Mouse (Mus musculus): Measurements from ENCODE around the gene Hs3st3a1. TPM values are rescaled to one million over a fixed set of nuclear protein-coding genes. Genes with fewer than 3 reads are reported as not detected.

Hs3st3a1 gene
- polyA plus RNA-seq, 1 experiment from 2014 or later = 5.5 TPM

GRCm38 (mm10) chr11:64448586-64449315 lies 13.6 kb downstream of the Hs3st3a1 start:
- Histone ChIP-seq H3K4me1 (ENCODE audit: control insufficient read depth, insufficient read depth, low read length) (peaks cover 12% of the 10 kb centered on the region), H3K36me3 (ENCODE audit: control insufficient read depth, insufficient read depth, low read length) (no peaks in the 10 kb centered on the region), H3K27me3 (ENCODE audit: control insufficient read depth, insufficient read depth, low read length) (no peaks in the 10 kb centered on the region), H3K9me3 (ENCODE audit: control insufficient read depth, low read length) (no peaks in the 10 kb centered on the region), H3K27ac (replicated peaks; ENCODE audit: low read depth, low read length) (no peak overlapping the region), H3K9ac (ENCODE audit: low read length) (no peak overlapping the region), H3K4me3 (ENCODE audit: low read depth, low read length) (no peak overlapping the region), H3K4me2 (ENCODE audit: low read depth, severe bottlenecking) (no peak overlapping the region)
- no peak for DNase-seq (ENCODE audit: low spot score)
- ATAC-seq (ENCODE audit: insufficient number of reproducible peaks, low FRiP score, low TSS enrichment, low read depth) = no peak
- 88% methylated on average over 9 of the region's 9 CpGs for whole genome bisulfite sequencing

GRCm38 (mm10) chr11:64461746-64462145 lies 26.6 kb downstream of the Hs3st3a1 start:
- Histone ChIP-seq H3K36me3 (ENCODE audit: control insufficient read depth, insufficient read depth, low read length) (no peaks in the 10 kb centered on the region), H3K4me2 (ENCODE audit: low read depth, severe bottlenecking) (no peak overlapping the region), H3K9ac (ENCODE audit: low read length) (no peak overlapping the region), H3K4me3 (ENCODE audit: low read depth, low read length) (no peak overlapping the region), H3K4me1 (ENCODE audit: control insufficient read depth, insufficient read depth, low read length) (no peaks in the 10 kb centered on the region), H3K9me3 (ENCODE audit: control insufficient read depth, low read length) (no peaks in the 10 kb centered on the region), H3K27me3 (ENCODE audit: control insufficient read depth, insufficient read depth, low read length) (no peaks in the 10 kb centered on the region), H3K27ac (replicated peaks; ENCODE audit: low read depth, low read length) (no peak overlapping the region)
- WGBS = 80% methylated on average over 3 of the region's 3 CpGs
- DNase-seq (ENCODE audit: low spot score) (no peak), ATAC-seq (ENCODE audit: insufficient number of reproducible peaks, low FRiP score, low TSS enrichment, low read depth) (no peak)

GRCm38 (mm10) chr11:64468737-64469136 lies 33.6 kb downstream of the Hs3st3a1 start:
- H3K36me3 ChIP-seq (ENCODE audit: control insufficient read depth, insufficient read depth, low read length) = no peaks in the 10 kb centered on the region
- ATAC-seq (ENCODE audit: insufficient number of reproducible peaks, low FRiP score, low TSS enrichment, low read depth) = no peak

GRCm38 (mm10) chr11:64470689-64471088 lies 35.6 kb downstream of the Hs3st3a1 start:
- H3K4me3 ChIP-seq (ENCODE audit: low read depth, low read length) = no peak overlapping the region
- H3K9me3 ChIP-seq (ENCODE audit: control insufficient read depth, low read length) = no peaks in the 10 kb centered on the region
- no peak overlapping the region for H3K27ac ChIP-seq (replicated peaks; ENCODE audit: low read depth, low read length)
- H3K9ac ChIP-seq (ENCODE audit: low read length) = no peak overlapping the region
- H3K36me3 ChIP-seq (ENCODE audit: control insufficient read depth, insufficient read depth, low read length) = no peaks in the 10 kb centered on the region
- DNase-seq (ENCODE audit: low spot score) = no peak
- no peak for ATAC-seq (ENCODE audit: insufficient number of reproducible peaks, low FRiP score, low TSS enrichment, low read depth)
- H3K4me1 ChIP-seq (ENCODE audit: control insufficient read depth, insufficient read depth, low read length) = 0 out of 2 replicates have a peak, but pooled peaks cover 2% of the 10 kb centered on the region
- H3K27me3 ChIP-seq (ENCODE audit: control insufficient read depth, insufficient read depth, low read length) = no peaks in the 10 kb centered on the region
- H3K4me2 ChIP-seq (ENCODE audit: low read depth, severe bottlenecking) = no peak overlapping the region

More at GRCm38 (mm10) chr11:64468737-64469136, 33.6 kb downstream of the Hs3st3a1 start:
- H3K9ac ChIP-seq (ENCODE audit: low read length) = no peak overlapping the region
- H3K4me1 ChIP-seq (ENCODE audit: control insufficient read depth, insufficient read depth, low read length) = 0 out of 2 replicates have a peak, but pooled peaks cover 2% of the 10 kb centered on the region
- no peak overlapping the region for H3K4me2 ChIP-seq (ENCODE audit: low read depth, severe bottlenecking)
- H3K27me3 ChIP-seq (ENCODE audit: control insufficient read depth, insufficient read depth, low read length) = no peaks in the 10 kb centered on the region
- H3K27ac ChIP-seq (replicated peaks; ENCODE audit: low read depth, low read length) = no peak overlapping the region
- no peak overlapping the region for H3K4me3 ChIP-seq (ENCODE audit: low read depth, low read length)
- no peaks in the 10 kb centered on the region for H3K9me3 ChIP-seq (ENCODE audit: control insufficient read depth, low read length)
- 55% methylated on average over 4 of the region's 4 CpGs for WGBS
- DNase-seq (ENCODE audit: low spot score) = no peak

- H3K9ac ChIP-seq (ENCODE audit: low read length) = no peak overlapping the region
- no peak overlapping the region for H3K27ac ChIP-seq (replicated peaks; ENCODE audit: low read depth, low read length)
- H3K9me3 ChIP-seq (ENCODE audit: control insufficient read depth, low read length) = no peaks in the 10 kb centered on the region
- DNase-seq (ENCODE audit: low spot score) = no peak
- H3K36me3 ChIP-seq (ENCODE audit: control insufficient read depth, insufficient read depth, low read length) = no peaks in the 10 kb centered on the region
- no peak for ATAC-seq (ENCODE audit: insufficient number of reproducible peaks, low FRiP score, low TSS enrichment, low read depth)
- H3K4me3 ChIP-seq (ENCODE audit: low read depth, low read length) = no peak overlapping the region
- no peaks in the 10 kb centered on the region for H3K4me1 ChIP-seq (ENCODE audit: control insufficient read depth, insufficient read depth, low read length)
- H3K4me2 ChIP-seq (ENCODE audit: low read depth, severe bottlenecking) = no peak overlapping the region
- no peaks in the 10 kb centered on the region for H3K27me3 ChIP-seq (ENCODE audit: control insufficient read depth, insufficient read depth, low read length)
- 78% methylated on average over 3 of the region's 3 CpGs for WGBS
These were observed 38.5 kb downstream of the Hs3st3a1 start for GRCm38 (mm10) chr11:64473679-64474078.

GRCm38 (mm10) chr11:64481445-64481844 lies 46.3 kb downstream of the Hs3st3a1 start:
- H3K9ac ChIP-seq (ENCODE audit: low read length) = no peak overlapping the region
- H3K4me1 ChIP-seq (ENCODE audit: control insufficient read depth, insufficient read depth, low read length) = 0 out of 2 replicates have a peak, but pooled peaks cover 3% of the 10 kb centered on the region
- no peak for ATAC-seq (ENCODE audit: insufficient number of reproducible peaks, low FRiP score, low TSS enrichment, low read depth)
- H3K36me3 ChIP-seq (ENCODE audit: control insufficient read depth, insufficient read depth, low read length) = no peaks in the 10 kb centered on the region
- H3K27ac ChIP-seq (replicated peaks; ENCODE audit: low read depth, low read length) = no peak overlapping the region
- no peak overlapping the region for H3K4me3 ChIP-seq (ENCODE audit: low read depth, low read length)
- no peaks in the 10 kb centered on the region for H3K9me3 ChIP-seq (ENCODE audit: control insufficient read depth, low read length)
- H3K27me3 ChIP-seq (ENCODE audit: control insufficient read depth, insufficient read depth, low read length) = no peaks in the 10 kb centered on the region
- H3K4me2 ChIP-seq (ENCODE audit: low read depth, severe bottlenecking) = no peak overlapping the region
- WGBS = 83% methylated on average over 3 of the region's 3 CpGs
- no peak for DNase-seq (ENCODE audit: low spot score)

- H3K27ac ChIP-seq (replicated peaks; ENCODE audit: low read depth, low read length) = no peak overlapping the region
- ATAC-seq (ENCODE audit: insufficient number of reproducible peaks, low FRiP score, low TSS enrichment, low read depth) (no peak), DNase-seq (ENCODE audit: low spot score) (no peak)
- H3K4me1 ChIP-seq (ENCODE audit: control insufficient read depth, insufficient read depth, low read length) = peaks cover 8% of the 10 kb centered on the region
- H3K36me3 ChIP-seq (ENCODE audit: control insufficient read depth, insufficient read depth, low read length) = no peaks in the 10 kb centered on the region
- no peaks in the 10 kb centered on the region for H3K9me3 ChIP-seq (ENCODE audit: control insufficient read depth, low read length)
- no peak overlapping the region for H3K4me2 ChIP-seq (ENCODE audit: low read depth, severe bottlenecking)
- 22% methylated on average over 9 of the region's 9 CpGs for WGBS
- H3K4me3 ChIP-seq (ENCODE audit: low read depth, low read length) = no peak overlapping the region
- no peaks in the 10 kb centered on the region for H3K27me3 ChIP-seq (ENCODE audit: control insufficient read depth, insufficient read depth, low read length)
- H3K9ac ChIP-seq (ENCODE audit: low read length) = no peak overlapping the region
These were observed 54.7 kb downstream of the Hs3st3a1 start for GRCm38 (mm10) chr11:64489587-64490433.

- ATAC-seq (ENCODE audit: insufficient number of reproducible peaks, low FRiP score, low TSS enrichment, low read depth) = no peak
- Histone ChIP-seq H3K4me3 (ENCODE audit: low read depth, low read length) (no peak overlapping the region), H3K9ac (ENCODE audit: low read length) (no peak overlapping the region), H3K27me3 (ENCODE audit: control insufficient read depth, insufficient read depth, low read length) (no peaks in the 10 kb centered on the region), H3K4me2 (ENCODE audit: low read depth, severe bottlenecking) (no peak overlapping the region), H3K9me3 (ENCODE audit: control insufficient read depth, low read length) (no peaks in the 10 kb centered on the region), H3K4me1 (ENCODE audit: control insufficient read depth, insufficient read depth, low read length) (peaks cover 5% of the 10 kb centered on the region), H3K36me3 (ENCODE audit: control insufficient read depth, insufficient read depth, low read length) (no peaks in the 10 kb centered on the region), H3K27ac (replicated peaks; ENCODE audit: low read depth, low read length) (no peak overlapping the region)
- 46% methylated on average over 2 of the region's 2 CpGs for WGBS
- DNase-seq (ENCODE audit: low spot score) = no peak
These were observed 59.3 kb downstream of the Hs3st3a1 start for GRCm38 (mm10) chr11:64494448-64494847.
